Mouse (Mus musculus) lung, postnatal 25 days (tissue): ENCODE results near the gene Ski.

Source experiments
- DNase-seq: peaks from one replicate; pipeline ENCODE4 v3.0.0; 2022; ENCODE audit warnings: low spot score

The Ski gene

GRCm38 (mm10) chr4:155214188-155214587 lies 8.2 kb downstream of the Ski start:
- no peak for DNase-seq

- DNase-seq: no peak
These were observed 8.7 kb downstream of the Ski start for GRCm38 (mm10) chr4:155213752-155214054.

GRCm38 (mm10) chr4:155213052-155213751 lies 9.2 kb downstream of the Ski start:
- DNase-seq: no peak

DNA sequence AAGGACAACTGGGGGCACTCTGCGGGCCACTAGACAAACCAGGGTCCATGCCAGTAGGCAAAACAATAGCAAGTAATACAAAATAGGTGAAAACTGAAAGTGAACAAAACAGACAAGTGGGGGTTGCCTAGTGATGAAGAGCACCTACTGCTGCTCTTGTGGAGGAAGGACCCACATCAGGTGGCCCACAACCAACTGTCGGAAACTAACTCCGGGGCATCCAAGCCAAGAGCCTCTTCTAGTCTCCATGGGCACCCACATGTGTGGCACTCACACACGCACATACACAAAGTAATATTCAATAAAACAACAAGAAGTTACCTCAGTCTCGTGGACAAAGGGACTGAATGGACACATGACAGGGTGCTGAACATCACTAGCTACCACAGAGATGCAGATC lies 12.9 kb downstream of the Ski start:
- DNase-seq: no peak

DNA sequence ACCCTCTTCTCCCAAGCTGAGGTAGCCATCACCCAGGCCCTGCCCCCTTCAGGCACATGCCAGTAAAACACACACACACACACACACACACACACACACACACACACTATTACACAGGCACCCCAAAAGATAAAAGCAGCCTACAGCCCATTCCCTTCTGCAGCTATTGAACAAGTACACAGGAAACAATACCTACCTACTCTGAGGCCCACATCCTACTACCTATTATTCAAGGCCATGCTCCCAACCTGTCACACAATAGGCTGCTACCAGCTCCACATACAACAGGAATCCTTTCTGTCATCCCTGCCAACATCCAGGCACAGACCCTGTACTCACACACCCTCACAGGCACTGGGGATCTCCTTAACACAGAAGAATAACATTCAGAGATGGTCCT lies 13.3 kb downstream of the Ski start:
- DNase-seq: no peak

- DNase-seq: no peak
These were observed 13.8 kb downstream of the Ski start for GRCm38 (mm10) chr4:155208613-155209012.

DNA sequence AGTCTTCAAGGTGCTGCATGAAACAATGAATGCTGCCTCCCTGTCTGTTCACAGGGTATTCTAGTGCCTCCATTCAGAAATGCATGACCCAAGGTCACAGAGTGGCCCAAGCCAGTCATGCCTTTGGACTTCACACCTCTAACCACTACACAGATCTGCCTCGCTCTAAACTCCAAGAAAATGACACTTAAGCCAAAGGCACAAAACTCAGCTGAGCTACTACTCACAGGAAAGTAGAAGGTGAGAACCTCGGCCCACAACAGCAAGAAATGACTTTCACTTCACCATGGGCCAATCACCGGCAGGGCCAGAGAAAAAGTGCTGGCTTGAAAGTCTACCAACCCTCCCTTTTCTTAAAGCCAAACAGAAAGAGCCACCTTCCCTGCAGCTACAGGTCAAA lies 14.6 kb downstream of the Ski start:
- DNase-seq: no peak

DNA sequence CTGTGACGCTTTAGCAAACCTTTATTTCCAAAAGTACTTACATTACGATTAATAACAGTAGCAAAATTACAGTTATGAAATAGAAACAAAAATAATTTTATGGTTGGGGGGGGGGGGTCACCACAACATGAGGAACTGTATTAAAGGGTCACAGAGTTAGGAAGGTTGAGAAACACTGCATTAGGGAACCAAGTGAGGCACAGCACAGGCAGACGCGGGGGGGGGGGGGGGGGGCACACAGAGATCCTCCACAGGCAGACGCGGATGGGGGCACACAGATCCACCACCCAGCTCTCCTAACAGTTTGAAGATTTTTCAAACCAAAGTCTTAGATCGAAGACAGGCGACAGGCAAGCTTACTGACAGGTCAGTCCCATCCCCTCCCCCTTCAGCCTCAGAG lies 15.9 kb downstream of the Ski start:
- DNase-seq: no peak

GRCm38 (mm10) chr4:155205919-155206318 lies 16.5 kb downstream of the Ski start:
- peak; percentile 83 for DNase-seq

- no peak for DNase-seq
These were observed 20.6 kb downstream of the Ski start for GRCm38 (mm10) chr4:155201764-155202163.

- DNase-seq: peak; percentile 76
These were observed 21.5 kb downstream of the Ski start for GRCm38 (mm10) chr4:155200861-155201390.

- peak; percentile 49 for DNase-seq
These were observed 24.7 kb downstream of the Ski start for GRCm38 (mm10) chr4:155197726-155198125.

GRCm38 (mm10) chr4:155195204-155195603 lies 27.2 kb downstream of the Ski start:
- no peak for DNase-seq

- DNase-seq: no peak
These were observed 32.1 kb downstream of the Ski start for GRCm38 (mm10) chr4:155190275-155190674.

DNA sequence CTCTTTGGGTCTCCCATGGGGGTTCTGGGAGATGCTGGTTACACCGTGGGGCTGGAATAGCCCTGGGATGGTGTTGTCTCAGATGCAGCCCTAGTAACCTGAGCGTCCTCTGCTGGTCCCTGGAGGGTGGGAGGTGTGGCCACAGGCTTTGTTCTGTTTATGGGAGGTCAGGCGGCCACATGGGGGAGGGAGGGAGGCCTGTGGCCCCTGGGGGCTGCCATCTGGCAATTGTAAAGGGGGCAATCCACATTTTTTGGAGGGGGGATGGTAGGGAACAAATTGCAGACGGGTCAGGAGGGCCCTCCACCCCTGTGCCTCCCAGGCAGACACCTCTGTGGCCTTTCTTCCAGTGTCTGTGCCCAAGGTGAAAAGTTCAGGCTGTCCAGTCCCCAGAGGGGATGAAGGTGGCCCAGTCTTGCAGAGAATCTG lies 32.7 kb downstream of the Ski start:
- DNase-seq: peak; percentile 51

GRCm38 (mm10) chr4:155188803-155189202 lies 33.6 kb downstream of the Ski start:
- DNase-seq: no peak

- no peak for DNase-seq
These were observed 34.1 kb downstream of the Ski start for GRCm38 (mm10) chr4:155188341-155188740.

GRCm38 (mm10) chr4:155187192-155187674 lies 35.2 kb downstream of the Ski start:
- peak; percentile 72 for DNase-seq

DNA sequence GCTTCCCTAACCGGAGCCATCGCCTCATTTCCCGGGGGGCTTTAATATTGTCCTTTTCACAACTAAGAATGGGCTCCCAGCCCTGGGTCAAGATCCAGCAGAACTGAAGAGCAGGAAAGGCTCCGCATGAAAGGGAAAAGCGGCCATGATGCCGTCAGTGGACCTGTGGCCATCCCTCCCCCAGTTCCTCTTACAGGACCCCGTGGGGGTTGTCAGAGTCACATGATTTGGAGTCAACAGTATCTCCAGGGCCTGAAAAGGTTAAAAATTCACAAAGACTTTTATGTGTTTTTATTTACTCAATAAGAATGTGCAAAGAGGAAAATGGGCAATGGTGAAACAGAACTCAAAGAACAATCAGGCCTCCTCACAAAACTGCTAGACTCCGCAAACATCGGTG lies 36.5 kb downstream of the Ski start:
- no peak for DNase-seq

GRCm38 (mm10) chr4:155184248-155185070 lies 37.9 kb downstream of the Ski start:
- no peak for DNase-seq

DNA sequence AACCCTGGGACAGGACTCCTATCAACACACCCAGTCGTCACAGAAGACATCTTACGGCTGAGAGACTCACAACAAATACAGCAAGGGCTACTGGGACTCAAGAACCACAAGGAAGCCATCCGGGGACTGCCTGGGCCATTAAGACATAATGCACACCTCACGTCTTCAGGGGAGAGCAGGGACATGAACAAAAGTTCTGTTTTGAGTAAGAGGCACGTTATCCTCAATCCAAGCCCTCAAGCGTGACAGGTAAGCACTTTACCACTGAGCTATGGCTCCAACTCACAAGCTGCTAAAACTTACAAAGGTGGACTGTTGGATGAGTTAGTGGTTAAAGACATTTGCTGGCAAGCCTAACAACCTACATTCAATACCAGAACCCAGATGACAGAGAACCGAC lies 39.2 kb downstream of the Ski start:
- DNase-seq: no peak

DNA sequence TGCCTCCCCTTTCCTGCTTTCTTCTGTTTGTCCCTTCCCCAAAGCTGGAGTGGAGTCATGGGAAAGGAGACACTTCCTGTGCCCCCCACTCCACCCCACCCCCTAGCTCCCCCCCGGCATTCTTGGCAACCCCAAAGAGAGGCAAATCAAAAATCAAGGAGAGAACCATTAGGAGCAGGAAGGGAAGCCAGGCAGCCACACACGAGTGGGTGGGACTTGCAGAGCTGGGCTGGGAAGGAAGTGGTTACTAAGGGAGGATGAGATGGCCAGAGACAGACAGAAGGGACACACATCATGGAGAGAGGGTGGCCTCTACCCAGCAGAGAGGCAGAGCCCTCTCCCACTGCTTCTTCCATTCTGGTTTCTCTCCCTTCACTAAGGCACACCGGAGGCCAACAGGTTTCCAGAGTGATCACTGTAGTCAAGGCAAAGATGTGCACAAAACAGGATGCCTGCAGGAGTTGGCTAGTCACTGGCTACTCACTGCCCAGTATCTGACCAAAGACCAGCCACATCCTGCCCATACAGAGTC lies 43.3 kb downstream of the Ski start:
- peak; percentile 59 for DNase-seq

DNA sequence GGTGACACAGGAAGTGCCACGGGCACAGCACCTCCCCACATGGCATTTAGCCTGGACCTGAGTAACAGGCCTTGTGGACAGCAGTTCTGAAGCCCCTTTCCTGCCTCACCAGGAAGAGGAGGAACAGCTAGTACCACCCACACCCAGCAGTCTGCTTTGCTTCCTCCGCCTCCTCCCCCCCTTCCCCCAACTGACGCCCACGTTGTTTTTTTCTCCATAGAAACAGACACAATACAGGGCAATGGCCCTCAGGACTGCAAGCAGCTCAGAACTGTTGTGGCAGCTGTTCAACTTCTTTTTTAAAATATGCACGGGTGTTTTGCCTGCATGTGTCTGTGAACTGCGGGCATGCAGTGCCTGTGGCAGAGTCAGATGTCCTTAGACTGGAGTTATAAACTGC lies 44.1 kb downstream of the Ski start:
- DNase-seq: peak; percentile 92
